Mouse (Mus musculus) ES-Bruce4 (cell line): Measurements from ENCODE around the gene C1qtnf3.

Experiments used
- CTCF ChIP-seq: IDR thresholded peaks from one replicate; pipeline ENCODE4 v1.8.1; 2011; ENCODE audit warnings: low read depth, low read length
- EP300 ChIP-seq: IDR thresholded peaks from 2 replicates; pipeline ENCODE4 v1.6.1; 2011; ENCODE audit warnings: low read depth, low read length; ENCODE audit not compliant: insufficient read depth
- POLR2A ChIP-seq: IDR thresholded peaks from one replicate; pipeline ENCODE4 v1.8.1; 2011; ENCODE audit warnings: low read length; ENCODE audit not compliant: insufficient read depth

DNA sequence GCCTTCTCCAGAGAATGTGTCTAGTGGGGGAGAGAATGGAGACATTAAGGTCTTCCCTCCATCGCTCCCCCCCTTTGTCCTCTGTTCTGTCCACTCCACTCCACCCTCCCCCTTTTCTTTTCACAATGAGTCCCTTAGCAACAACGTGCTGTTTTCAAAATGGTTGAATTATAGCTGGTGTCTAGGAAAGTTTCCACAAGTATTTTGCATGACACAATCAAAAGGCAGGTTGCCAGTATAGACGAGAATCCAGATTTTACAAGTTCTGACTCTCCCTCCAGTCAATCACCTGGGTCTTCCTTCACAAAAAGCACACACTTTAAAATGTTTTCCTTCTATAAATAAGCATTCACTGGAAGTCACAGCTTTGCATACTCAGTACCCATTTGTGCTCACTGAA is 4.6 kb downstream of the C1qtnf3 start:
- TF ChIP-seq POLR2A = no peak
- TF ChIP-seq EP300 = no peak
- no peak for TF ChIP-seq CTCF
